Mouse (Mus musculus) urinary bladder, adult 2 months (tissue): ENCODE results near the gene Cdrt4. TPM values are rescaled to one million over a fixed set of nuclear protein-coding genes. Genes with fewer than 3 reads are reported as not detected.

Experiments used
- DNase-seq: peaks from one replicate; pipeline ENCODE4 v3.0.0; 2022; ENCODE audit warnings: low spot score
- polyA plus RNA-seq: library from polyadenylated mRNA; depleted of rRNA; stranded (reverse); fragments of >200 nt; gene quantifications from 2 replicates; pipeline ENCODE4 v1.2.3, GENCODE M21; 2012; rRNA removed

Gene Cdrt4
- polyA plus RNA-seq, 1 experiment, result 0.10 TPM

DNA sequence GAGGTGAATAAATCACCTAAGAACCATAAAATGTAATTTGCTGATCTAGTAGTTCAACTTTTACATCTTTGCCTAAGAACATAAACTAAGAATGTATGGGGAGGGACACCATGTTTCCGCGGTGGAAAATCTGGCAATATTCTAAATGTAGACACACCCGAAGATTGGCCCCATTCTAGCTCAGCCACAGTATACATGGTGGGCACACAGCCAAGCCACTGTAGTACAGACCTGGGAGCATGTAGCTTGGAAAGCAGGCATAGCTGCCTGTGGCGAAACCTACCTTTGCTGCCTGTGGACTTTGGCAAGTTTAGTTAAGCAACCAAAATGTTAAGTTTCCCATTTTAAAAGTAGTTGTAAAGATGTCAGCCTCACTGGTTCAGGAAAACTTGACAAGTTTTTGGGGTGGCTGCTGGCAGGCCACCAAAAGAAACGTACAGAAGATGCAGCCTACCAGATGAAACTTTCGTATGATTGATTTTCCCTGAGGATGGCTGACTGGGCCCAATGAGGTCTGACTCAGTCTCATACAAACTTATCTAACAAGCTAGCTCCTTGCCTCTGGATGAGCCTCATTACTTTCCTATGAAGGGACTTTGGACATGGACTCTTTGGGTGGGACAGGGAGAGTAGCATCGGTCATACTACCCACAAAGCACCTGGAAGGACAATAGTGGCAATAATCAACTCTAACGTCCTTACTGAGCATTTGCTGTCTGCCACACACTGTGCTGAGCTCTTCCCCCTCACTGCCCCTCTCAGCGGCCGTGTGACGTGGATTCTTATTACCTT, 84.6 kb downstream of the Cdrt4 start:
- no peak for DNase-seq

DNA sequence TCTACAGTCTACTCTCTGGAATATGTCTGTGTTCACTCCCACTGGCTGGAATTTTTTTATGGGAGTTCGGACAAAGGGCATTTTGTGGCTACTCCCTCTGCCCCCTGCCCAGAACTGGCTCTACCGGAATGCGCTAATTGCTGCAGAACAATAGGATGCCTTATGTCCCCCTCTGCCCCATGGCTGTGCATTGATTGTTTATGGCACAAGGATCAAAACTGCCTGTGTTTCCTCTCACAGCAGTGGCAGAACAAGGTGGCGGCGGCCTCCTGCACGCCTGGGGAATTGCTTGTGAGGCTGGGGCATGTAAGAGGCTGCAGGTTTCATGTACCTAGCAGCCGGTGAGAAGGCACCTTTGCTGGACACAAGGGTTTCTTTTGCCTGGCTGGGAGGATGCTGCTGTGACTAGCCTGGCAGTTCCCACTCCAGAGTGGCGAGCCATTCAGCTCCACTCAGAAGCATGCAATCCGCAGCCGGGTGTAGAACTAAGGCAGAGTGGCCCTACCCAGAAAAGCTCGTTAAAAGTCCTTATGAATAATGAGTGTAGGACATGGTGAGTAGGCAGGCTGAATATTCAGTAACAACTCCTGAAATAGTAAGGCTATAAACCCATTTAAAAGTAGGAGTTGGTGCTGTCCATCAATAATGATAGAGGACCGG, 89.1 kb downstream of the Cdrt4 start:
- no peak for DNase-seq

Other genes with a start within 250 kb of the Cdrt4 start
- 5.4 and 6.5 TPM in 2 replicates for gene Zfp287, start 219.3 kb upstream of the Cdrt4 start, polyA plus RNA-seq
- gene Gm10428, start 198.1 kb upstream of the Cdrt4 start, polyA plus RNA-seq, result not detected in 2 replicates
- gene Zfp286, start 161.7 kb upstream of the Cdrt4 start, polyA plus RNA-seq, result 5.4 and 5.5 TPM in 2 replicates
- 23.3 and 33.0 TPM in 2 replicates for gene Trim16, start 131.0 kb upstream of the Cdrt4 start, polyA plus RNA-seq
- 0.77 and 1.6 TPM in 2 replicates for gene Fbxw10, start 104.1 kb upstream of the Cdrt4 start, polyA plus RNA-seq
- 44.5 and 51.3 TPM in 2 replicates for gene Tvp23b, start 71.7 kb upstream of the Cdrt4 start, polyA plus RNA-seq
- gene Tekt3, start 110.5 kb downstream of the Cdrt4 start, polyA plus RNA-seq, result not detected in 2 replicates
- gene Pmp22, start 177.8 kb downstream of the Cdrt4 start, polyA plus RNA-seq, result 57.0 and 116 TPM in 2 replicates